Mouse (Mus musculus) embryonic facial prominence, embryonic 14.5 days (tissue): Measurements from ENCODE around the gene Daam1. TPM values are rescaled to one million over a fixed set of nuclear protein-coding genes. Genes with fewer than 3 reads are reported as not detected.

Source experiments
- ATAC-seq: fragments of 200-750 bp; cut with Nextera tagmentation; 2 replicates; pipeline ENCODE4 v1.8.0; 2017; ENCODE audit warnings: low read depth, moderate number of reproducible peaks, moderate TSS enrichment
- DNase-seq: peaks from one replicate; pipeline ENCODE4 v3.0.0-alpha.2; 2015; ENCODE audit warnings: low spot score
- H3K27ac ChIP-seq: fragments of 300-500 bp; sonication (generic); replicated peaks from 2 replicates; pipeline ENCODE4 v1.5.1; 2014; ENCODE audit warnings: low read depth, mild to moderate bottlenecking, low read length, moderate library complexity
- H3K27me3 ChIP-seq: fragments of 300-500 bp; sonication (generic); replicated peaks from 2 replicates; pipeline ENCODE4 v1.6.1; 2014; ENCODE audit warnings: low read length; ENCODE audit not compliant: control insufficient read depth, insufficient read depth
- H3K36me3 ChIP-seq: fragments of 300-500 bp; sonication (generic); 2 replicates; pipeline ENCODE4 v1.6.1; 2014; ENCODE audit warnings: low read length, mixed read lengths; ENCODE audit not compliant: control insufficient read depth, insufficient read depth
- H3K4me1 ChIP-seq: fragments of 300-500 bp; sonication (generic); 2 replicates; pipeline ENCODE4 v1.6.1; 2014; ENCODE audit warnings: antibody characterized with exemption, low read length; ENCODE audit not compliant: control insufficient read depth, insufficient read depth
- H3K4me2 ChIP-seq: fragments of 300-500 bp; sonication (generic); 2 replicates; pipeline ENCODE4 v1.6.1; 2014; ENCODE audit warnings: low read depth, mild to moderate bottlenecking, low read length, moderate library complexity, mixed read lengths
- H3K4me3 ChIP-seq: fragments of 300-500 bp; sonication (generic); 2 replicates; pipeline ENCODE4 v1.5.1; 2014; ENCODE audit warnings: low read depth, mild to moderate bottlenecking, low read length
- H3K9ac ChIP-seq: fragments of 300-500 bp; sonication (generic); 2 replicates; pipeline ENCODE4 v1.6.1; 2014; ENCODE audit warnings: low read depth, mild to moderate bottlenecking, low read length, moderate library complexity, mixed read lengths
- H3K9me3 ChIP-seq: fragments of 300-500 bp; sonication (generic); 2 replicates; pipeline ENCODE4 v1.6.1; 2016; ENCODE audit warnings: low read length; ENCODE audit not compliant: control insufficient read depth
- WGBS: fragments of 180-500 bp; shearing (Covaris S2); extraction: QIAGEN DNeasy Blood & Tissue Kit; methylation state at CpG from one replicate; pipeline ENCODE4 v1.1.7; 2014; 5-methylcytosine and 5-hydroxymethylcytosine counted together
- polyA plus RNA-seq: library from polyadenylated mRNA; unstranded; fragments of >200 nt; fragmentation: Nextera tagmentation; extraction: Ambion mirVana; gene quantifications from 2 replicates; pipeline ENCODE4 v1.2.1, GENCODE M21; 2014

The Daam1 gene
- polyA plus RNA-seq, 1 experiment from 2014 or later: 11.0 TPM

DNA sequence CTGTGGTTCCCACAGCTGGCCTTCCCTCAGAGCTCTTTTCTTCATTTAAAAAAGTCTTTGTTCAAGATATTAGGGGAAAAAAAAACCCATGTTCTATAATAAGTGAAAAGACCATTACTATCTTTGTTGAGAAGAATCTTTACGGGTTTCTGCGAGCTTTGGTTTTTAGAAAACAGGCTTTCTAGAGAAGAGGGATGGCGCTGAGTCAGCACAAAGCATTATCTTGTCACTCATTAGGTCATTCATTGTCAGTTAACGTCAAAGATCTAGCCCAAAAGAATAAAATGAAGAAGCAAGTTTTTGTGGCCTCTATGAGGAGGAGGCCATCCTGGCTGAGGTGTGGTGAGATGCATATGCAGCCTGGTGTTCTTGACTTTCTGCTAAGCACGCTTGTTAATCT, 78.1 kb downstream of the Daam1 start:
- Histone ChIP-seq H3K9me3 (no peaks in the 10 kb centered on the region), H3K27me3 (no peaks in the 10 kb centered on the region), H3K9ac (no peak overlapping the region), H3K27ac (no peak overlapping the region), H3K4me3 (no peak overlapping the region), H3K36me3 (no peaks in the 10 kb centered on the region), H3K4me2 (no peak overlapping the region), H3K4me1 (peaks cover 13% of the 10 kb centered on the region; the same call in 1 of the 2 replicates)
- DNase-seq (no peak), ATAC-seq (no peak)
- 89% methylated on average over 5 of the region's 5 CpGs for WGBS

DNA sequence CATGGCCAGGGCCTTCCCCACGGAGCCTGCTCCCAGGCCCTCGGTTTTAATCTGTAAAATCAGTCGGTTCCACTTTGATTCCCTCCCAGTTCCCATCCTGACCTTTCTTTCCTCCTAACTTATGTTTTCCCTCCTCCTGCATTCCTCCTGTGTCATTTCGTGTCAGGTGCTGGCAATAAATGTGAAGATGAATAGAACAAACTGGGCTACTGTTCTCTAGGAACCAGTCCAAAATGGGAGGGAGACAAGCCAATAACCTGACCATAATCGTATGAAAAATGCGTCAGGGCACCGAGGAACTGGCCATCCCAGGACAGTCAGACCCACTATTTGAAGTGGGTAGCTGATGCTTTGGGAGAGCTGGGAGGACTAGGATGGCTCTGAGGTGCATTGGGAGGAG, 79.4 kb downstream of the Daam1 start:
- WGBS: 69% methylated on average over 7 of the region's 7 CpGs
- Histone ChIP-seq H3K9ac (no peak overlapping the region), H3K4me1 (peaks cover 13% of the 10 kb centered on the region; the same call in 1 of the 2 replicates), H3K27me3 (no peaks in the 10 kb centered on the region), H3K4me2 (no peak overlapping the region), H3K9me3 (no peaks in the 10 kb centered on the region), H3K36me3 (no peaks in the 10 kb centered on the region), H3K4me3 (no peak overlapping the region), H3K27ac (no peak overlapping the region)
- DNase-seq: no peak
- no peak for ATAC-seq

DNA sequence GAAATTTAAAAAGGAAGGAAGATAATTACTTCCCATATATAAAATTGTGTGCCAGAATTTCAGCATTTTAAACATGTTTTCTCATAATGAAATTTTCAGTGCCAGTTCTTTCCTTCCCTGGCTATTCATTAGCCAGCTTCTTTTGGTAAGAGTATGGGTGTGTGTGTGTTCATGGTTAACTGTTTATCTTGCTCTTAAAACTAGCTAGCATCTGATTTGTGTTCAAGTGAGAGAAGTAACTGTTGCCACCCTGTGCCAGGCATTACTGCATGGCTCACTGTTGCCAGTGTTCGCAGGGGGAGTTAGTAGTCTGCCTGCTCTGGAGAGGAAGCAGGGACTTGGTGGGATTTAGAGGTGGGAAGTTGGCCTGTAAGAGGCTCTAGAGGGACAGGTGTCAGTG, 81.4 kb downstream of the Daam1 start:
- no peaks in the 10 kb centered on the region for H3K27me3 ChIP-seq
- WGBS: 90% methylated on average over 1 of the region's 1 CpGs
- DNase-seq (no peak), ATAC-seq (no peak)
- H3K4me3 ChIP-seq: no peak overlapping the region
- H3K36me3 ChIP-seq: peaks cover 17% of the 10 kb centered on the region
- H3K27ac ChIP-seq: no peak overlapping the region
- H3K4me1 ChIP-seq: peaks cover under 1% of the 10 kb centered on the region; the same call in 1 of the 2 replicates
- no peak overlapping the region for H3K4me2 ChIP-seq
- H3K9ac ChIP-seq: no peak overlapping the region
- no peaks in the 10 kb centered on the region for H3K9me3 ChIP-seq

DNA sequence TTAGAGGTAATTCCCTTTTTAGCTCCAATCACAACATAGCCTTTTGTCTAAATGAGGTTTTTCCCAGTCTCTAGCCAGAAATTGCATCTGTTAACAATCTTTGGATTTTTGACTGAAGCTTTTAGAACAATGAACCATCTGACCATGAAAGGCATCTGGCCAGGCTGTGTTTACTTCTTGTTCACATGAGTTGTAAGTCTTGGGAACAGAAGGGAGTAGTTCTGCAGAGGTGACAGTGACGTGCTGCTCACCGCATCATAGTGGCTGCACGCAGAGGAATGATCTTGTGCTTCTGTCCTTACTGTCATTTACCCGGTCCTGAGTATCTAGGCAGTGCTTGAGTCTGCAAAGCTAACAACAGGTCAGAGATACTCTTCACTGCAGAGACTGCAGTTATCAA, 88.3 kb downstream of the Daam1 start:
- peak; percentile 77 for DNase-seq
- no peaks in the 10 kb centered on the region for H3K9me3 ChIP-seq
- H3K36me3 ChIP-seq: peaks cover 19% of the 10 kb centered on the region
- H3K4me1 ChIP-seq: peaks cover 14% of the 10 kb centered on the region
- H3K27me3 ChIP-seq: no peaks in the 10 kb centered on the region
- 49% methylated on average over 4 of the region's 4 CpGs for WGBS
- no peak overlapping the region for H3K4me2 ChIP-seq
- ATAC-seq: no peak; the same call in 1 of the 2 replicates
- no peak overlapping the region for H3K9ac ChIP-seq
- H3K27ac ChIP-seq: peak overlapping the region; percentile 35; the same call in 1 of the 2 replicates
- H3K4me3 ChIP-seq: no peak overlapping the region

DNA sequence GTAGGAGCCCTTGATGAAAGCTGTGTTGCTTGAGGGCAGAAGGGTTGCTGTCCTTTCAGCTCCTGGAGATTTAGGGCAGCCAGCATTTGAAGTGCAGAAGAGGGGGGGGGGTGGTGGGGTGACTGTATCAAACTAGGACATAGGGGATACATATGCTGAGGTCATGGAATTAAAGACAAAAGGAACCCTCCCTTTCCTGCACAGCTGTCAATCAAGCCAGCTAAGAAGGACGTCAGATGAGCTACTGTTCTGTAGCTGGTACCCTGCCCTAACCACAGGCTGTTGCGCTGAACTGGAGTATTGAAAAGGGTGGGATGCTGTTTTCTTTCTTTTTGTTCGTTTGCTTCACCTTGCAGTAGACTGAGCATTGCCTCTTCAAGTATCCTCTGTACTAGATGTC, 89.1 kb downstream of the Daam1 start:
- Histone ChIP-seq H3K9ac (no peak overlapping the region), H3K4me1 (peaks cover 14% of the 10 kb centered on the region), H3K36me3 (peaks cover 19% of the 10 kb centered on the region), H3K27me3 (no peaks in the 10 kb centered on the region), H3K9me3 (no peaks in the 10 kb centered on the region), H3K27ac (no peak overlapping the region), H3K4me3 (no peak overlapping the region), H3K4me2 (no peak overlapping the region)
- no peak for ATAC-seq
- WGBS: 54% methylated on average over 3 of the region's 3 CpGs
- no peak for DNase-seq

DNA sequence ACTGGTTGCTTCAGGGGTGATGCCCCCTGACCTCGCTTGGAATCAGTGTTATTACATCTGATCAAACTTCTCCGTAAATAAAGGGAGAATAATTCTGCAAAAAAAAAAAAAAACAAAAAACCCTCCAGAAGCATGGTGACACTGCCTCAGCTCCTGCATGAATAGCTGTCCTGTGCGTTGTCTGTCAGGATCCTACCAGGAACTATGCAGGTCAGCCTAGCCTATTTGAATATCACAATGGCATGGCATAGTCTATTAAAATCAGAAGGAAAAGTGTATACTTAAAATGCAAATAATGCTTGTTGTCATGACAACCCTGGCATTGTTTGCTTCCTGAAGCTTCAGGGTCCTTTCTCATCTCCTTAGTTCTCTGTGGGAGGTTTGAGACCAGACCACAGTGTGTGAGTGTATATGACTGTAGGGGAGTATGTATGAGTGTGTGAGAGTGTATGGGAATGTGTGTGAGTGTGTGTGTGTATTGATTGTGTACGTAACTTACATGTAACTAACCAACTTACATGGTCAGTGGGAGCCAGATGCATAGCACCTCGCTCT, 92.0 kb downstream of the Daam1 start:
- H3K27ac ChIP-seq: no peak overlapping the region
- peaks cover 20% of the 10 kb centered on the region for H3K4me1 ChIP-seq
- H3K27me3 ChIP-seq: no peaks in the 10 kb centered on the region
- 83% methylated on average over 5 of the region's 5 CpGs for WGBS
- ATAC-seq (no peak), DNase-seq (no peak)
- H3K9ac ChIP-seq: no peak overlapping the region
- no peak overlapping the region for H3K4me2 ChIP-seq
- no peak overlapping the region for H3K4me3 ChIP-seq
- H3K36me3 ChIP-seq: no peaks in the 10 kb centered on the region
- H3K9me3 ChIP-seq: no peaks in the 10 kb centered on the region

DNA sequence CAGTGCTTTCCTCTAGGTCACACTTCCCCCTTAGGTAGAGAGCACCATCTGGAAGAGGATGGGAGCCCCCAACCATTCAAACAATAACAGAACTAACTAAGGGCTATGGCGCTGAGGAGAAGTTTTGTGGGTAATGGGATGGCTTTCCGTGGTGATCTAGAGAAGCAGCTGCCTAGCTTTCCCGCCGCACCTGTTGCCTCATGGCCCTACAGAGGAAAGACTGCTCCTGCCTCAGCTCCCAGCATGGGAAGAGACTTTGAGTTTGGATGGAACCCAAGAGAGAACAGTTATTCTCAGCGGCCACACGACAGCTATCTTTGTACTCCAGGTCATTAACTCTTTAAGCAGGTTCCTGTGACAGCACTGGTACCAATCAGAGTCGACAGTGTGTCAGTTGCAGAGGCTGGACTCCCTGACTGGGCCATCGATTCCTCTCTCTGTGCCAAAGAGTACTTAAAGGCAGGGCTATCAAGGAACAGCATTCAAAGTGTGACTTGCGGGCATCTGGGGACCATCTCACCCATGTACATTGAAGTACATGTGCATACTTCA, 94.2 kb downstream of the Daam1 start:
- Histone ChIP-seq H3K27ac (no peak overlapping the region), H3K4me1 (peaks cover 12% of the 10 kb centered on the region), H3K9me3 (no peaks in the 10 kb centered on the region), H3K36me3 (no peaks in the 10 kb centered on the region), H3K27me3 (no peaks in the 10 kb centered on the region), H3K9ac (no peak overlapping the region), H3K4me2 (no peak overlapping the region), H3K4me3 (no peak overlapping the region)
- DNase-seq (no peak), ATAC-seq (no peak)
- WGBS: 86% methylated on average over 9 of the region's 9 CpGs

DNA sequence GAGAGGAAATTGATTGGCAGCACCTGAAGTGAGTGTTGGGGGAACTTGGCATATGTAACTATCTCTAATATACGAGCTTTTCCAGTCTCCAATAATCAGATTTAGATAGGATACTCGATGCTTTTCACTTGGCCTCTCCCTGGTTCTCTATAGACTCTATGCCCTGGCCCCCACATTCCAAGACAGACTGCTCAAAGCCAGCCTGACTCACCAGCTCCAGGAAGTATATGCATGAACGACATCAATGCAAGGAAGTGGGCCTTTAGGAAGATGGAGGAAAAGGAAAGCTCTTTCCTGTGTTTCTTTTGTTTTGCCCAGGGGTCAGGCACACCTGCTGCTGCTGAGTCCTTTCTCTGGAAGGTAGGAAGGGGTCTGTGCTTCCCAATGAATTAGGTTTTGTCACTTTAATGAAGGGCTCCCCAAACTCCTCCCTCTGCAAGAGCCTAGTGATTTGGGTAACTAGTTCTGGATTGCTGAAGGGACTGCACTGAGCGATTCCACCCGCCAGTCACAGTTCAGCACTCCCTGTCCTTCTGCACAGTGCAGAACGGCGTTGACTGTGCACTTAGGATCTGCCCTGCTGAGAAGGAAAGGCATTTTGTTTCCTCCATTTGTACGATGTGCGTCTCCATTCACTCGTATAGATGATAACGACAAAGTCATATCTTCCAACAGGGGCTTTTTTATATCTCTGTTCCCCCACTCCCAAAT, 95.3 kb downstream of the Daam1 start:
- H3K9ac ChIP-seq: no peak overlapping the region
- no peak for ATAC-seq
- WGBS: 67% methylated on average over 11 of the region's 11 CpGs

DNA sequence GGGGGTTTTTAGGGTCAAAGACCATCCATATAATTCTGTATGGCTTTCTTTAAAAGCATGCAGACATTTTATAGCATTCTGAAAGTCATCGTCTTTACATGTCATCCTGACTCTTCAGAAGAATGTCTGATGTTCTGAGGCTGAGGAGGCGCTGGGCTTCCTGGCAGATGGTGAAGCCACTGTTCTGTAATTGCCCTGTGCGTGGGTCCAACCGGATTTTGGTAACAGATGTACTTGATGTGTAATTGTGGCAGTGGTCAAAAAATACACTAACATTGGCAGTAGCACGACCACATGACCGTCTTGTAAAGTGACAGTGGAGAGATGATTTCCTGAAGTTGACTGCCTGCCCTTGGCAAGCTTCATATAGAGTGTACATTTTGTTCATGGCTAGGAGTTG, 97.2 kb downstream of the Daam1 start:
- no peak for ATAC-seq
- Histone ChIP-seq H3K4me2 (no peak overlapping the region), H3K9me3 (no peaks in the 10 kb centered on the region), H3K4me1 (peaks cover 11% of the 10 kb centered on the region), H3K9ac (no peak overlapping the region), H3K27ac (no peak overlapping the region), H3K36me3 (no peaks in the 10 kb centered on the region), H3K4me3 (no peak overlapping the region), H3K27me3 (no peaks in the 10 kb centered on the region)
- no peak for DNase-seq
- WGBS: 91% methylated on average over 6 of the region's 6 CpGs

More for the DNA sequence above, 95.3 kb downstream of the Daam1 start:
- no peak for DNase-seq
- Histone ChIP-seq H3K9me3 (no peaks in the 10 kb centered on the region), H3K27me3 (no peaks in the 10 kb centered on the region), H3K4me1 (peaks cover 12% of the 10 kb centered on the region), H3K4me3 (no peak overlapping the region), H3K27ac (no peak overlapping the region), H3K36me3 (no peaks in the 10 kb centered on the region), H3K4me2 (no peak overlapping the region)
